Mouse (Mus musculus) CH12.LX (cell line): ENCODE results near the gene Acoxl.
A peak's percentile ranks its signal among the peaks of the same experiment; 100 is the strongest.

ENCODE experiments used
- CHD1 ChIP-seq: IDR thresholded peaks from 2 replicates; pipeline ENCODE4 v1.6.1; 2012; ENCODE audit warnings: low read depth, low read length, improper control_type of control experiment, inconsistent platforms
- CTCF ChIP-seq, 2 experiments: IDR thresholded peaks in 1 of 2; conservative IDR thresholded peaks in 1 of 2; 2 replicates each; pipeline ENCODE4 v1.5.1; 2011 to 2012; ENCODE audit warnings: low read depth in 2 of 2, low read length in 2 of 2, improper control_type of control experiment in 1 of 2, inconsistent platforms in 1 of 2, mild to moderate bottlenecking in 1 of 2, moderate library complexity in 1 of 2
- E2F4 ChIP-seq: IDR thresholded peaks from 2 replicates; pipeline ENCODE4 v1.6.1; 2011; ENCODE audit warnings: low read depth, low read length, improper control_type of control experiment; ENCODE audit not compliant: insufficient replicate concordance
- GABPA ChIP-seq: IDR thresholded peaks from 2 replicates; pipeline ENCODE4 v1.6.1; 2012; ENCODE audit warnings: low read depth, low read length, improper control_type of control experiment, inconsistent platforms; ENCODE audit not compliant: insufficient replicate concordance
- HCFC1 ChIP-seq: IDR thresholded peaks from 2 replicates; pipeline ENCODE4 v1.6.1; 2012; ENCODE audit warnings: low read depth, mild to moderate bottlenecking, inconsistent platforms, low read length, improper control_type of control experiment
- MAZ ChIP-seq: IDR thresholded peaks from 2 replicates; pipeline ENCODE4 v1.6.1; 2012; ENCODE audit warnings: low read depth, mild to moderate bottlenecking, inconsistent platforms, low read length, improper control_type of control experiment, moderate library complexity
- MEF2A ChIP-seq: IDR thresholded peaks from 2 replicates; pipeline ENCODE4 v1.6.1; 2014; ENCODE audit warnings: low read depth, mild to moderate bottlenecking, inconsistent platforms, low read length, improper control_type of control experiment, borderline replicate concordance
- POLR2A ChIP-seq: IDR thresholded peaks from 2 replicates; pipeline ENCODE4 v1.6.1; 2011; ENCODE audit warnings: low read depth, mild to moderate bottlenecking, improper control_type of control experiment, low read length
- USF1 ChIP-seq: IDR thresholded peaks from 2 replicates; pipeline ENCODE4 v1.6.1; 2014; ENCODE audit warnings: low read depth, mild to moderate bottlenecking, inconsistent platforms, low read length, improper control_type of control experiment

GRCm38 (mm10) chr2:127832833-127833190, 5.9 kb upstream of the Acoxl start:
- no peak for TF ChIP-seq CHD1
- TF ChIP-seq POLR2A: no peak
- peak; percentile 52 to 86 for TF ChIP-seq CTCF (conservative IDR thresholded peaks at IDR 0.05 in 1 of 2, IDR thresholded peaks at IDR 0.05 in 1 of 2; ENCODE audit: low read depth in 2 of 2, low read length in 2 of 2)
- no peak for TF ChIP-seq MAZ
- no peak for TF ChIP-seq HCFC1
- TF ChIP-seq GABPA: no peak
- no peak for TF ChIP-seq E2F4
- no peak for TF ChIP-seq USF1
- TF ChIP-seq MEF2A: no peak
